Mouse (Mus musculus): Measurements from ENCODE around the gene Oser1. TPM values are rescaled to one million over a fixed set of nuclear protein-coding genes. Genes with fewer than 3 reads are reported as not detected.

Gene Oser1
- polyA plus RNA-seq, 1 experiment: 9.0 TPM

- no peak for DNase-seq (ENCODE audit: low read depth in 1 of 2, low spot score in 2 of 2)
- no peak overlapping the region for H3K4me3 ChIP-seq (ENCODE audit: extremely low read depth, insufficient read depth, insufficient read length)
- TF ChIP-seq POLR2A (IDR thresholded peaks at IDR 0.05; ENCODE audit: low read depth, low read length) (no peak), CTCF (IDR thresholded peaks at IDR 0.05; ENCODE audit: extremely low read depth, insufficient read depth, insufficient read length, insufficient replicate concordance) (no peak)
- H3K36me3 ChIP-seq (ENCODE audit: control insufficient read depth, insufficient read depth, low read length): no peaks in the 10 kb centered on the region
- no peaks in the 10 kb centered on the region for H3K4me1 ChIP-seq (ENCODE audit: control insufficient read depth, insufficient read depth, insufficient read length)
- no peaks in the 10 kb centered on the region for H3K27me3 ChIP-seq (ENCODE audit: control insufficient read depth, insufficient read depth, low read length)
- 76% methylated on average over 12 of the region's 12 CpGs for WGBS
- H3K27ac ChIP-seq (ENCODE audit: insufficient read depth, low read length): no peak overlapping the region
Measured at GRCm38 (mm10) chr2:163362940-163363921, 61.3 kb downstream of the Oser1 start.

- WGBS: 88% methylated on average over 16 of the region's 16 CpGs
- Histone ChIP-seq H3K27me3 (ENCODE audit: control insufficient read depth, insufficient read depth, low read length) (no peaks in the 10 kb centered on the region), H3K36me3 (ENCODE audit: control insufficient read depth, insufficient read depth, low read length) (no peaks in the 10 kb centered on the region), H3K4me1 (ENCODE audit: control insufficient read depth, insufficient read depth, insufficient read length) (no peaks in the 10 kb centered on the region), H3K4me3 (ENCODE audit: extremely low read depth, insufficient read depth, insufficient read length) (no peak overlapping the region), H3K27ac (ENCODE audit: insufficient read depth, low read length) (no peak overlapping the region)
- TF ChIP-seq CTCF (IDR thresholded peaks at IDR 0.05; ENCODE audit: extremely low read depth, insufficient read depth, insufficient read length, insufficient replicate concordance) (no peak), POLR2A (IDR thresholded peaks at IDR 0.05; ENCODE audit: low read depth, low read length) (no peak)
- DNase-seq (ENCODE audit: low read depth in 1 of 2, low spot score in 2 of 2): no peak
Measured at GRCm38 (mm10) chr2:163360858-163361623, 63.5 kb downstream of the Oser1 start.

- Histone ChIP-seq H3K27me3 (ENCODE audit: control insufficient read depth, insufficient read depth, low read length) (no peaks in the 10 kb centered on the region), H3K4me1 (ENCODE audit: control insufficient read depth, insufficient read depth, insufficient read length) (no peaks in the 10 kb centered on the region), H3K27ac (ENCODE audit: insufficient read depth, low read length) (no peak overlapping the region), H3K36me3 (ENCODE audit: control insufficient read depth, insufficient read depth, low read length) (no peaks in the 10 kb centered on the region), H3K4me3 (ENCODE audit: extremely low read depth, insufficient read depth, insufficient read length) (no peak overlapping the region)
- TF ChIP-seq CTCF (IDR thresholded peaks at IDR 0.05; ENCODE audit: extremely low read depth, insufficient read depth, insufficient read length, insufficient replicate concordance) (no peak), POLR2A (IDR thresholded peaks at IDR 0.05; ENCODE audit: low read depth, low read length) (no peak)
- DNase-seq (ENCODE audit: low read depth in 1 of 2, low spot score in 2 of 2): no peak
- WGBS: 62% methylated on average over 2 of the region's 2 CpGs
Measured at GRCm38 (mm10) chr2:163359253-163359652, 65.2 kb downstream of the Oser1 start.

- no peaks in the 10 kb centered on the region for H3K36me3 ChIP-seq (ENCODE audit: control insufficient read depth, insufficient read depth, low read length)
- TF ChIP-seq CTCF (IDR thresholded peaks at IDR 0.05; ENCODE audit: extremely low read depth, insufficient read depth, insufficient read length, insufficient replicate concordance) (no peak), POLR2A (IDR thresholded peaks at IDR 0.05; ENCODE audit: low read depth, low read length) (no peak)
- no peak overlapping the region for H3K4me3 ChIP-seq (ENCODE audit: extremely low read depth, insufficient read depth, insufficient read length)
- 53% methylated on average over 5 of the region's 5 CpGs for WGBS
- no peaks in the 10 kb centered on the region for H3K4me1 ChIP-seq (ENCODE audit: control insufficient read depth, insufficient read depth, insufficient read length)
- H3K27me3 ChIP-seq (ENCODE audit: control insufficient read depth, insufficient read depth, low read length): no peaks in the 10 kb centered on the region
- no peak overlapping the region for H3K27ac ChIP-seq (ENCODE audit: insufficient read depth, low read length)
- DNase-seq (ENCODE audit: low read depth in 1 of 2, low spot score in 2 of 2): no peak
Measured at GRCm38 (mm10) chr2:163358662-163359061, 65.8 kb downstream of the Oser1 start.

GRCm38 (mm10) chr2:163356113-163356840 lies 68.2 kb downstream of the Oser1 start:
- H3K27ac ChIP-seq (ENCODE audit: insufficient read depth, low read length): no peak overlapping the region
- no peaks in the 10 kb centered on the region for H3K27me3 ChIP-seq (ENCODE audit: control insufficient read depth, insufficient read depth, low read length)
- TF ChIP-seq POLR2A (IDR thresholded peaks at IDR 0.05; ENCODE audit: low read depth, low read length): no peak
- no peak for TF ChIP-seq CTCF (IDR thresholded peaks at IDR 0.05; ENCODE audit: extremely low read depth, insufficient read depth, insufficient read length, insufficient replicate concordance)
- 80% methylated on average over 12 of the region's 12 CpGs for WGBS
- H3K4me3 ChIP-seq (ENCODE audit: extremely low read depth, insufficient read depth, insufficient read length): no peak overlapping the region
- H3K36me3 ChIP-seq (ENCODE audit: control insufficient read depth, insufficient read depth, low read length): no peaks in the 10 kb centered on the region
- H3K4me1 ChIP-seq (ENCODE audit: control insufficient read depth, insufficient read depth, insufficient read length): no peaks in the 10 kb centered on the region
- no peak for DNase-seq (ENCODE audit: low read depth in 1 of 2, low spot score in 2 of 2)

Other genes with a start within 250 kb of the Oser1 start
- gene Tox2, start 221.6 kb downstream of the Oser1 start, polyA plus RNA-seq (2012; rRNA removed): 12.1 and 16.6 TPM in 2 replicates
- gene Jph2, start 26.7 kb downstream of the Oser1 start, polyA plus RNA-seq (2012; rRNA removed): 2.9 and 4.3 TPM in 2 replicates
- 0.14 and 0.19 TPM in 2 replicates for gene Gdap1l1, start 13.8 kb upstream of the Oser1 start, polyA plus RNA-seq (2012; rRNA removed)
- gene Fitm2, start 47.9 kb upstream of the Oser1 start, polyA plus RNA-seq (2012; rRNA removed): 3.7 and 4.1 TPM in 2 replicates
- gene R3hdml, start 67.6 kb upstream of the Oser1 start, polyA plus RNA-seq (2012; rRNA removed): not detected in 2 replicates
- gene Hnf4a, start 82.1 kb upstream of the Oser1 start, polyA plus RNA-seq (2012; rRNA removed): 0.22 and 0.59 TPM in 2 replicates
- 57.9 and 67.7 TPM in 2 replicates for gene Ttpal, start 177.6 kb upstream of the Oser1 start, polyA plus RNA-seq (2012; rRNA removed)
- gene Serinc3, start 220.4 kb upstream of the Oser1 start, polyA plus RNA-seq (2012; rRNA removed): 400 and 443 TPM in 2 replicates
- gene Pkig, start 233.7 kb upstream of the Oser1 start, polyA plus RNA-seq (2012; rRNA removed): 138 and 179 TPM in 2 replicates

Data from spleen, adult 2 months (tissue).